Mouse (Mus musculus): ENCODE results near the gene Pik3ap1.

DNA sequence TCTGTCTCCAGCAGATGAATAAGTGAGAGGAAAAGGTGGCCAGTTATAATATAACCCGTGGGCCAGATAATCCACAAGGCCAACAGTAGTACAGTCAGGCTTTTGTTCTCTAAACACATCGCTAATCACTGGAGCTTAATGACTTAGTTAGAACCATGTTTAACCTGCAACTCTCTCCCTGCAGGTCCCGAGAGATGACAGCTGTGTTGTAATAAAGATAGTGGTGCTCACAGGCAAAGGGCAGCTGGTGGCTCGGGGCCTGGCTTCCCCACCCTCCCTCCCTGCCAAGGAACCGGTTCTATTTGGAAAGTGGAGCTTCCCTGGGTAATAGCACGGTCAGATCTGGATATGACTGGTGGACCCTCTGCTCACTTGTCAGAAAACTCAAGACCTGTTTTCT, 100.4 kb downstream of the Pik3ap1 start:
- TF ChIP-seq CTCF (IDR thresholded peaks at IDR 0.05; ENCODE audit: low read depth, low read length) (no peak), GATA1 (IDR thresholded peaks at IDR 0.05; ENCODE audit: borderline replicate concordance, low read length) (no peak), TAL1 (conservative IDR thresholded peaks at IDR 0.05; ENCODE audit: low read depth, low read length) (no peak), GATA2 (IDR thresholded peaks at IDR 0.05; ENCODE audit: borderline replicate concordance, low read depth, low read length) (no peak), POLR2AphosphoS5 (IDR thresholded peaks at IDR 0.05; ENCODE audit: insufficient replicate concordance, low read depth, low read length) (no peak)
